Mouse (Mus musculus) frontal cortex, postnatal 36 days (tissue): ENCODE data around the gene Fkbp2.
"Not testable (repeated sequence)": the region's sequence is repeated elsewhere in the genome, so short reads cannot be mapped to it uniquely, and the experiment has no call there.

Source experiments
- DNase-seq, 2 experiments: peaks; one replicate each; pipeline ENCODE4 v3.0.0; 2022; ENCODE audit warnings: low spot score in 2 of 2

Fkbp2 gene

GRCm38 (mm10) chr19:6991166-6991565 lies 10.9 kb upstream of the Fkbp2 start:
- DNase-seq = not testable (repeated sequence)

GRCm38 (mm10) chr19:6990712-6991111 lies 10.4 kb upstream of the Fkbp2 start:
- no peak for DNase-seq

- DNase-seq = no peak
Observed at GRCm38 (mm10) chr19:6989251-6989650, 8.9 kb upstream of the Fkbp2 start.

- DNase-seq = no peak
Observed at GRCm38 (mm10) chr19:6987904-6988285, 7.6 kb upstream of the Fkbp2 start.

- peak in 1 of 2 experiments; percentile 62 for DNase-seq
Observed at GRCm38 (mm10) chr19:6987061-6987903, 7.0 kb upstream of the Fkbp2 start, which contains the start of gene Vegfb. TSS of gene Vegfb (minus strand) at chr19:6987651.

- DNase-seq = no peak
Observed at GRCm38 (mm10) chr19:6985951-6986708, 5.8 kb upstream of the Fkbp2 start.

- DNase-seq = no peak
Observed at GRCm38 (mm10) chr19:6985300-6985699, 5.0 kb upstream of the Fkbp2 start.

DNA sequence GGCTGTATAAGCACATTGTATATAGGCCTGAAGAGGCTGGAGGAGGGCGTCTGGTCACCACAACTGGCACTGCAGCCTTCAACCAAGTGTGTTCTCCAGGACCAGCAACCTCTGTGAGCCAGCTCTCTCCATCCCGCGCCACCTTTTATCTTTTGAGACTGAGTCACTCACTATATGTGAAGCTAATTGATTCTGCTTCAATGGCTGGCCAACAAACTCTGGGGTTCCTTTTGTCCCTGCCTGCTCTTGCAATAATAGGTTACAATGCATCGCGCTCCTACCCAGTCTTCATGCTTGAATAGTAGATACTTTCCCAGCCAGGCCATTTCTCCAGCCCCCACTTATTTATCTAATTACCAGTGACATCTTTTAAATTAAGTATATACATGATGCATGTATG lies 3.3 kb upstream of the Fkbp2 start:
- DNase-seq = no peak

GRCm38 (mm10) chr19:6981465-6981864 lies 1.2 kb upstream of the Fkbp2 start:
- DNase-seq = no peak

GRCm38 (mm10) chr19:6979486-6980380 lies 568 bp downstream of the Fkbp2 start:
- peak; percentile 98 to 100 for DNase-seq

GRCm38 (mm10) chr19:6979001-6979479 lies 1.3 kb downstream of the Fkbp2 start:
- DNase-seq = no peak

DNA sequence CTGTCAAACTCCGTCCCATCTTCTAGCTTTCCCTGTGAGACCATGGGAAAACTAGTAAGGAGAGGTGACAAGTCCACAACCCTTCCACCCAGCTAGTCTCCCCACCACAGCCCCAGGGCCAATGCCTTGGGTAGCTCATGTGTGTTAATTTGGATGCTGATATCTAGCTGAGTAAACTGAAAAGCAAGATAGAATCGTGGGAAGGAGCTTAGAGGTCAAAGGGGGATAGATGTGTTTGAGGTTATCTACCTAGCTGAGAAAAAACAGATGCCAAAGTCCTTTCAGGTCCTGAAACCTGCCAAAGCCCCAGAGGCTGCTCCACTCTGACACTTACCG lies 1.7 kb downstream of the Fkbp2 start:
- no peak for DNase-seq

- DNase-seq = no peak
Observed at GRCm38 (mm10) chr19:6977759-6978638, 2.3 kb downstream of the Fkbp2 start.

DNA sequence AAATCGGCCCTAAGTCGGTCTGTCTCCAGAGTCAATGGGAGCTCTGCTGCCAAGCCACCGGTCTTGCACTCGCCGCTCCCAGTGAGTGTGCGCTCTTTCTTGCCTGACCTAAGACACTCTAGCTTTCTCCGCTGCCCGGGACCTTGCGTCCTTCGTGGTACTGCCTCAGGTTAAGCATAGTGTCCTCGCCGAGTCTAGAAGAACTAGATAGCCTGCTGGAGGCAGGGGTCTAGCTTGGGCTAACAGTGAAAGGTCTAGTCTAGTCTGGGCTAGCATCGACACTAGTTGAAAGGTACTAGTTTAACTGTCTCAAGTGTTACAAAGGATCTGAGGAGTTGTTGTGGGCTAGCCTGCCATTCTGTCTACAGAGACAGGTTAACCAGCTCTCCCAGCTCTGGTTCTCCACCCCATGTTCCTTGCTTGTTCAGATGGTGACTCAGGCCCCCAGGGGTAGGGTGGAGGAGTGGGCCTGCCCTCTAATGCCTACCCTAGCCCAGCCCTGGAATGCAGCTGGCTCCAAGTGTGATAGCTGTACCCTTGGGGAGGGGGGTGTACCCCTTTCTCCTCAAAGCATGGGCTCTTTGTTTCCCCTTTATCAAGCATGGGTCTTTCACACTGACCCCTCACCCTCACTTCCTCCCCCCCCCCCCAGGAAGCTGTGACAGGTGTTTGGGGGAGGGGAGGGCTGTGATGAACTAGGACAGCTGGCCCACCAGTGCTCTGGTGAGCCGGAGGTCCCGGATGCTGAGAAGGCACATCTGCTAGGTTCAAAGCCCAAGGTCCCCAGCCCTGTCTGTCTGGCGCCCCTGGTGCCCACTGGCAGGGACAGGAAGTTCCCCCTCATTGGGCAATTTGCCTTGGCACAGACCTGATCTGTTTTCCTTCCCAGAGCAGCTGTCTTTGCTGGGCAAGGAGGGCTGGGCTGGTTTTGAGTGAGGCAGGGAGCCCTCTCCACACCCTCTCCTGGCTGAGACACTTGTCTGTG lies 4.5 kb downstream of the Fkbp2 start, which contains the start of gene Plcb3:
Gene Plcb3 (minus strand): TSS at position 934 of the 985 bp plus-strand sequence.
- DNase-seq = peak; percentile 54 to 64

GRCm38 (mm10) chr19:6974211-6975205 lies 5.8 kb downstream of the Fkbp2 start, which contains the start of gene Ppp1r14b:
TSS of gene Ppp1r14b (plus strand) at chr19:6974968.
- DNase-seq = peak; percentile 77

DNA sequence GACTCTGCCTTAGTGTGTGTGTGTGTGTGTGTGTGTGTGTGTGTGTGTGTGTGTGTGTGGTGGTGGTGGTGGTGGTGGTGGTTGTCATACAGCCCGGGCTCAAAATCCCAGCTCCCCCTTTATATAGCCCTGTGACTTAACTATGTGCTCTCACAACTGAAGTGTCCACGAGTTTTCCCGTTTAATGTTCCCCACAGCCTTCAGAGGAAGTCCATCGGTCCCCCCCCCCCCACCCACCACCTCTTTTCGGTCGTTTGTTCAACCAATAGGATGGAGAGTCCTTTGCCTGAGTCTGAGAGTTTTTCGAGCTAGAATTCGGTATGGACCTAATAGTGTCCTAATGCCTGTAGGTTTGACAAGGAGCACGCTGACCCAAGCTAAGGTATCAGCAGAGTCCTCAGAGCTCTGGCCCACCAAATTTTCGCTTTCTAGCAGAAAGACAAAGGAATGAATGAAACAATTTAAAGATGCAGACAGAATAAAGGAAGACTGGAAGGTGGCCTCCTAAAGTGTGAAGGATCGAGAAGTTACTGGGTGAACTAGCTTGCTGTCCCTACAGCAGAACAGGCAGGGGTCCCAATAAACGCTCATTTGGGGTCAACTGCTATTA lies 6.6 kb downstream of the Fkbp2 start:
- no peak for DNase-seq

DNA sequence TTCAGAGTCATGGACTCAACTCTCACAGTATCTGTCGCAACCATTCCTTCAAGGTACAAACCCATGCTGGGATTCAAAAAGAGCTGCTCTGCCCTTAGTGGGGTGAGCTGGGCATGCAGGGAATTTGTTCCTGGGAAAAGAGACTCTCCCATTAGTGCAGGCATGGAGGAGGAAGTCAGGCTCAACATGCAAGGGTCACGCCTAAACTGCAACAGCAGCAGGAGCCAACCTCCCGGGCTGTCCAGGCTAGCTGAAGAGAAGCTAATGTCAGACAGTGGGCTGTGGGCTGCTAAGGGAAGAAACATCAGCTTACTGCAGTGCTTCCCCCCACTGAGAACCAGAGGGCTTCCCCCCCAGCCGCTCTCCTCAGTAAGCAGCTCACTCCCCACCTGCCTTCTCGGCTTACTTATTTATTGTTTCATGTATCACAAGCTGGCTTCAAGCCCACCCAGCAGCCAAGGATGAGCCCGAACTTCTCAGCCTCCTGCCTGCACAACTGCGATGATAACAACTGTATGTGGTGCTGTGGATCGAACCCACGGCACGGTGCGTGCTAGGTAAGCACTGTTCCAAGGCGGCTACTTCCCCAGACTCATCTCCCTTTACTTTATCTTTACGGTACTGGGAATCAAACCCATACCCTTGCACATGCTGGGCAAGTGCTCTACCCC lies 7.9 kb downstream of the Fkbp2 start:
- DNase-seq = no peak
